Mouse (Mus musculus) frontal cortex, postnatal 25 days (tissue): ENCODE measurements at regions not wholly inside any gene's neighbourhood (a gene's known extent, or its start where the extent isn't known, plus 50 kb on each side); places are given as distances from the start of the nearest gene placed in this dataset.
"Not testable (repeated sequence)": the region's sequence is repeated elsewhere in the genome, so short reads cannot be mapped to it uniquely, and the experiment has no call there.

Experiments
- DNase-seq, 2 experiments: peaks; one replicate each; pipeline ENCODE4 v3.0.0; 2022; ENCODE audit warnings: low spot score in 2 of 2

- no peak for DNase-seq
Observed at GRCm38 (mm10) chr1:80969927-80970326, 106.8 kb upstream of the Nyap2 start.

- no peak for DNase-seq
Observed at GRCm38 (mm10) chr1:80969194-80969593, 107.6 kb upstream of the Nyap2 start.

- no peak for DNase-seq
Observed at GRCm38 (mm10) chr1:80965792-80966191, 111.0 kb upstream of the Nyap2 start.

GRCm38 (mm10) chr1:80964376-80964775, 112.4 kb upstream of the Nyap2 start:
- no peak for DNase-seq

- no peak for DNase-seq
Observed at GRCm38 (mm10) chr1:80963838-80964237, 112.9 kb upstream of the Nyap2 start.

GRCm38 (mm10) chr1:80950406-80950805, 126.3 kb upstream of the Nyap2 start:
- DNase-seq: no peak

- not testable (repeated sequence) for DNase-seq
Observed at GRCm38 (mm10) chr1:80946049-80946448, 130.7 kb upstream of the Nyap2 start.

GRCm38 (mm10) chr1:80939372-80939771, 137.4 kb upstream of the Nyap2 start:
- no peak for DNase-seq

- no peak for DNase-seq
Observed at GRCm38 (mm10) chr1:80899281-80899680, 141.0 kb upstream of the Dock10 start.

GRCm38 (mm10) chr1:80874140-80874849, 116.0 kb upstream of the Dock10 start:
- DNase-seq: no peak

- no peak for DNase-seq
Observed at GRCm38 (mm10) chr1:80873596-80873995, 115.3 kb upstream of the Dock10 start.

GRCm38 (mm10) chr1:80868805-80869204, 110.5 kb upstream of the Dock10 start:
- DNase-seq: no peak

- DNase-seq: no peak
Observed at GRCm38 (mm10) chr1:80856981-80857380, 98.7 kb upstream of the Dock10 start.

- DNase-seq: no peak
Observed at GRCm38 (mm10) chr1:80854945-80855656, 96.8 kb upstream of the Dock10 start.

GRCm38 (mm10) chr1:80854289-80854701, 96.0 kb upstream of the Dock10 start:
- DNase-seq: peak; percentile 20 to 30

- DNase-seq: no peak
Observed at GRCm38 (mm10) chr1:80852761-80853160, 94.4 kb upstream of the Dock10 start.

- DNase-seq: no peak
Observed at GRCm38 (mm10) chr1:80830196-80830794, 72.0 kb upstream of the Dock10 start.

- no peak for DNase-seq
Observed at GRCm38 (mm10) chr1:80826383-80826782, 68.1 kb upstream of the Dock10 start.

- DNase-seq: no peak
Observed at GRCm38 (mm10) chr1:80823953-80824352, 65.6 kb upstream of the Dock10 start.

GRCm38 (mm10) chr1:80822185-80822584, 63.9 kb upstream of the Dock10 start:
- no peak for DNase-seq

- no peak for DNase-seq
Observed at GRCm38 (mm10) chr1:80812906-80813305, 54.6 kb upstream of the Dock10 start.
